Mouse (Mus musculus) CH12.LX (cell line): Measurements from ENCODE around the gene Slc1a7.

Experiments used
- CTCF ChIP-seq, 2 experiments: IDR thresholded peaks in 1 of 2; conservative IDR thresholded peaks in 1 of 2; 2 replicates each; pipeline ENCODE4 v1.5.1; 2011 to 2012; ENCODE audit warnings: low read depth in 2 of 2, low read length in 2 of 2, improper control_type of control experiment in 1 of 2, inconsistent platforms in 1 of 2, mild to moderate bottlenecking in 1 of 2, moderate library complexity in 1 of 2
- IRF4 ChIP-seq: IDR thresholded peaks from 2 replicates; pipeline ENCODE4 v1.6.1; 2014; ENCODE audit warnings: low read depth, mild to moderate bottlenecking, inconsistent platforms, low read length, improper control_type of control experiment

- TF ChIP-seq IRF4 (no peak), CTCF (conservative IDR thresholded peaks at IDR 0.05 in 1 of 2, IDR thresholded peaks at IDR 0.05 in 1 of 2; ENCODE audit: low read depth in 2 of 2, low read length in 2 of 2) (no peak)
Measured at GRCm38 (mm10) chr4:108032352-108032849, 64.3 kb downstream of the Slc1a7 start.
